Mouse (Mus musculus) brain, embryonic 14.5 days (tissue): ENCODE measurements around the gene Plekha7.

Experiments used
- CTCF ChIP-seq: fragments of 200-500 bp; IDR thresholded peaks from 2 replicates; pipeline ENCODE4 v1.5.1; 2012; ENCODE audit warnings: inconsistent platforms, mild to moderate bottlenecking, moderate library complexity, borderline replicate concordance; ENCODE audit not compliant: insufficient read depth, insufficient read length; ENCODE audit errors: extremely low read depth
- POLR2A ChIP-seq: fragments of 200-500 bp; IDR thresholded peaks from 2 replicates; pipeline ENCODE4 v1.6.1; 2012; ENCODE audit warnings: mild to moderate bottlenecking, inconsistent platforms, borderline replicate concordance; ENCODE audit not compliant: poor library complexity, insufficient read depth, insufficient read length, severe bottlenecking; ENCODE audit errors: extremely low read depth

DNA sequence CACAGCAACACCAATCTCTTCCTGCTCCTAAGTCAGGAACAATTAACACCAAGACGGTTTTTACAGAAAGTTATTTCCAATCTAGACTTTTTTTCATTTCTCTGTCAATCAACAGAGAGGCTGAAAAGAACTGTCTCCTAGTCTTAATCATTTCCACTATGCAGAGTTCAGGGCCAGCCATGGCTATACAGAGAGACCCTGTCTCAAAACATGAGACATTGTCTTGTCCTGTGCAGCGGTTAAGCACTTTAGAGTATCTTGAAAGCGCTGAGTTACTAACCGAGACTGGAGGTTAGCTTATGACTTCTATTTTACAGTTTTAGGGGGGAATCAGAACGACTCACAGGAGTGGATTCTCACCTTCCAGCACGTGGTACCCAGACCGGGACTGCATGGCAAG, 20.6 kb upstream of the Plekha7 start:
- no peak for TF ChIP-seq POLR2A
- no peak for TF ChIP-seq CTCF
